Mouse (Mus musculus): Measurements from ENCODE around the gene Tgfb3.

- TF ChIP-seq CTCF (IDR thresholded peaks at IDR 0.05; ENCODE audit: extremely low read depth, insufficient read length, insufficient replicate concordance, low read depth, low read length) = no peak
- no peak for TF ChIP-seq POLR2A (IDR thresholded peaks at IDR 0.05; ENCODE audit: low read depth, low read length)
Measured at GRCm38 (mm10) chr12:86078553-86079201, at the start of gene Tgfb3.

All from small intestine, adult 2 months (tissue).